Mouse (Mus musculus) erythroblast, embryonic 14.5 days (primary cell): ENCODE measurements around the gene Atg2a. TPM values are rescaled to one million over a fixed set of nuclear protein-coding genes. Genes with fewer than 3 reads are reported as not detected.
A peak's percentile ranks its signal among the peaks of the same experiment; 100 is the strongest.

Source experiments
- H3K27me3 ChIP-seq: 2 replicates; pipeline ENCODE4 v1.6.1; 2012; ENCODE audit warnings: inconsistent platforms; ENCODE audit not compliant: control insufficient read depth
- H3K36me3 ChIP-seq: 2 replicates; pipeline ENCODE4 v1.6.1; 2012; ENCODE audit warnings: mild to moderate bottlenecking, inconsistent platforms; ENCODE audit not compliant: control insufficient read depth
- H3K4me1 ChIP-seq: 2 replicates; pipeline ENCODE4 v1.6.1; 2012; ENCODE audit warnings: inconsistent platforms; ENCODE audit not compliant: control insufficient read depth
- H3K4me3 ChIP-seq: replicated peaks from 2 replicates; pipeline ENCODE3; 2012; ENCODE audit warnings: moderate library complexity, mild to moderate bottlenecking, inconsistent platforms
- H3K9me3 ChIP-seq: 2 replicates; pipeline ENCODE4 v1.6.1; 2012; ENCODE audit warnings: low read length, inconsistent platforms, mixed read lengths; ENCODE audit not compliant: control insufficient read depth
- GATA1 ChIP-seq: IDR thresholded peaks from 2 replicates; pipeline ENCODE4 v1.6.1; 2012; ENCODE audit warnings: low read length, inconsistent platforms, mixed read lengths
- TAL1 ChIP-seq: IDR thresholded peaks from 3 replicates; pipeline ENCODE4 v1.6.1; 2012; ENCODE audit warnings: low read length, inconsistent platforms, mixed read lengths
- polyA plus RNA-seq: library from polyadenylated mRNA; stranded (reverse); fragments of >175 nt; gene quantifications from 2 replicates; pipeline ENCODE4 v1.2.3, GENCODE M21; 2012

The Atg2a gene
- polyA plus RNA-seq, 1 experiment, result 5.6 TPM

DNA sequence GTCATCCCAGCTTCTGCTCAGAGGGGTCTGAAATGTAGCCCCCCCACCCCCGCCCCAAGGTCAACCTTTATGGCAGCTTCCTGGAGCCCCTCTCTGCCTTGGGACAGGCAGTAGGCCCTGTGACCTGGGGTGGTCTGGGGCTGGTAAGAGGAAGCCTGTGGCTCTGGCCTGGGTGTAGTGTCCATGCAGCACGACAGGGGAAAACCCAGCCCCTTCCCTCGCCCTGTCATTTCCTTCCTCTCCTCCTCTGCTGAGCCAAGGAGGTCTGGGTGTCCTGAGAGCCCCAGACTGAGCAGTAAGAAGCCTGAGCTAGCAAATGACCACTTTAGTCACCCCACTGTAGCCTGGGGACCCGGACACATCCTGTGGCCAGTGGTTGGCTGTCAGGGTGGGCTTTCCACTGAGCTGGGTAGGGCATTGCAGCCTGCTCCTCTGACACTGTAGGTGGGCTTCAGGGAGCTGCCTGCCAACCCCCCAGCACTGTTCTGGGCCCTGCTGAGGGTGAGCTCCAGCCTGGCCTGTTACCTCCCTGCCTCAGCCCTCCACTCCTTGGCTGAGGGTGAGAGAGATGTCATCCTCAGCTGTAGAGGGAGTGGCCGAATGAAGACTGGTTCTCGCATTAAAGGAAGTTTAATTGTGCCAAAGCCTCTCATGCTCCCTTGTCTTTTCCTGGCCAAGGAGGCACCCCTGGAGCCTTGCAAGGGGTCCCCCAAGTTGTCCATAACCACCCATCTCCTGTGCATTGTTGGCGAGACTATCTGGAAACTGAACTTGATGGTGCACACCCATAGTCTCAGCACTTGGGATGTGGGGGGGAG is 58.2 kb downstream of the Atg2a start:
- Histone ChIP-seq H3K36me3 (peaks cover 78% of the 10 kb centered on the region), H3K9me3 (no peaks in the 10 kb centered on the region), H3K27me3 (no peaks in the 10 kb centered on the region), H3K4me3 (peak overlapping the region; percentile 34), H3K4me1 (peaks cover 100% of the 10 kb centered on the region)
- TF ChIP-seq TAL1, result no peak
- no peak for TF ChIP-seq GATA1

DNA sequence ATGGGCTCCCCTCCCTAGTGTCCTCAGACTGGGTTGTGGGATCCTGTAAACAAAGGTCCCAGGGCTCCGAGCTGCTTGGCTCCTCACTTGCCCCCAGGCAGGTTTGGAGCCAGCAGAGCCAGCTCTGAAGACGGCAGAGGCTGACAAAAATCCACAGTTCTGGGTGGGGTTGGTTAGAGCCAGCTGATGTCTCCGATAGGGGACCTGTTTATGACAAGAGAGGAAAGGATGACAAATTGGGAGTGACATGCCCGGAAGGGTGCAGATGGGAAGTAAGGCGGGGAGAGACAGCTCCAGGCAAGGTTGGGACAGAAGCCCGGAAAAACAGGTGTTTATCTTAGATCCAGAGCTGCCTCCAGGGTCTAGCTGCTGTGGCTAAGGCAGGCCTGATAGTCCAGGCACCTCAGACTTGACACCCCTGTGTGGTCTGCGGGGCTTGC is 59.0 kb downstream of the Atg2a start:
- H3K9me3 ChIP-seq, result no peaks in the 10 kb centered on the region
- peak; percentile 78 for TF ChIP-seq GATA1
- TF ChIP-seq TAL1, result peak; percentile 91
- H3K36me3 ChIP-seq, result peaks cover 70% of the 10 kb centered on the region
- H3K4me3 ChIP-seq, result peak overlapping the region; percentile 34
- H3K4me1 ChIP-seq, result peaks cover 99% of the 10 kb centered on the region
- no peaks in the 10 kb centered on the region for H3K27me3 ChIP-seq

DNA sequence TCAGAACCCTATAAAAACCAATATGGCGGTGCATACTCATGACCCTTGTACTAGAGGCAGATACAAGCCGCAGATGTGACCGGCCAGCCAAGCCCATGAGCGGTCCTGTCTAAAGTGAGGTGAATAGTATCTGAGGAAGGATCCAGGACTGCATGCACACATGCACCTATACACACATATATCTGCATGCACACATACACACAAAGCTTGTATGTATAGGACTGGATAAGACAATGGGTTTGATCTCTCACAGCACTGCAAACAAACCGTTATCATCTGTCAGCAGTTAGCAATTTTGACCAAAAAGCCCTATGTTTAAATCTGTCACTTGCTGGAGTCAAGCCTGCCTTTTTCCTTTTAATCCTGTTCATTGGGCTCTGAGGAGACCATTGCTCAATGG is 60.6 kb downstream of the Atg2a start:
- H3K9me3 ChIP-seq, result no peaks in the 10 kb centered on the region
- peaks cover 53% of the 10 kb centered on the region for H3K36me3 ChIP-seq
- H3K4me1 ChIP-seq, result peaks cover 97% of the 10 kb centered on the region
- no peaks in the 10 kb centered on the region for H3K27me3 ChIP-seq
- TF ChIP-seq GATA1 (no peak), TAL1 (no peak)
- no peak overlapping the region for H3K4me3 ChIP-seq

DNA sequence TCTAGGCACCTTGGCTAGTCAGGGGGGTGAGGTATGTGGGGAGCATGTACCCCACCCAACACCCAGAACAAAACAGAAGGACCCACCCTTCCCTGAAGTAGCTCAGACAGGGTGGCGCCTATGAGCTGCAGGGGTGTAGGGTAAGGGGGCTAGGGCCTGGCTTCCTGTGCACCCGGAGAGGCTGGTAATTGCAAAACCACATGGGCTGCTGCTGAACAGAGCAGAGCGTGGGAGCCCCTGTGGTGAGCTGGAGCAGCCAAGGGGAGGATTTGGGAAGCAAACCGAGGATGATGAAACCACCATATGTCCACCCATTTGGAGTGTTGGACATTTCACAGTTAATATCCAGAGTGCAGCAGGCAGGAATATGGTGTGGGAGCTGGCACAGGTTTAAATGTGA is 61.1 kb downstream of the Atg2a start:
- Histone ChIP-seq H3K4me1 (peaks cover 97% of the 10 kb centered on the region), H3K27me3 (no peaks in the 10 kb centered on the region), H3K4me3 (no peak overlapping the region), H3K36me3 (peaks cover 49% of the 10 kb centered on the region), H3K9me3 (no peaks in the 10 kb centered on the region)
- TF ChIP-seq GATA1 (no peak), TAL1 (no peak)

DNA sequence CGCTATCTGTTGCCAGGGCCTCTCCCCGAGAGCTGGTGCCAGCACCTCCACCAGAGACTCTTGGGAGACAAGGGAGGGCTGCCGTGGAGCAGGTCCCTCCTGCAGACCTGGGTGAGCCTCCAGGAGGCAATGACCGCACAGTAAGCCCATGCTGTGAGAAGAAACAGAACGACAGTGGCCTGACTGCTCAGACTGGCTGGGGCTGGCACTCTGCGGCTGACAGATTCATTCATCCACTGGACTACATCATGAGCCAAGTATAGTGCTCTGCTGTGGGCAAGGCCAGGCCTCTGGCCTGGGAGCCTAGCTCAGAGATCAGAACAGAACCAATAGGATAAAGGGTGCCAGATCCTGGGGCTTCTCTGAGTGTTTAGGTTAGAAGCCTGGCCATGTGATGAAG is 62.4 kb downstream of the Atg2a start:
- peaks cover 36% of the 10 kb centered on the region for H3K36me3 ChIP-seq
- H3K4me1 ChIP-seq, result peaks cover 94% of the 10 kb centered on the region
- TF ChIP-seq TAL1, result no peak
- TF ChIP-seq GATA1, result no peak
- H3K4me3 ChIP-seq, result no peak overlapping the region
- H3K9me3 ChIP-seq, result no peaks in the 10 kb centered on the region
- no peaks in the 10 kb centered on the region for H3K27me3 ChIP-seq

DNA sequence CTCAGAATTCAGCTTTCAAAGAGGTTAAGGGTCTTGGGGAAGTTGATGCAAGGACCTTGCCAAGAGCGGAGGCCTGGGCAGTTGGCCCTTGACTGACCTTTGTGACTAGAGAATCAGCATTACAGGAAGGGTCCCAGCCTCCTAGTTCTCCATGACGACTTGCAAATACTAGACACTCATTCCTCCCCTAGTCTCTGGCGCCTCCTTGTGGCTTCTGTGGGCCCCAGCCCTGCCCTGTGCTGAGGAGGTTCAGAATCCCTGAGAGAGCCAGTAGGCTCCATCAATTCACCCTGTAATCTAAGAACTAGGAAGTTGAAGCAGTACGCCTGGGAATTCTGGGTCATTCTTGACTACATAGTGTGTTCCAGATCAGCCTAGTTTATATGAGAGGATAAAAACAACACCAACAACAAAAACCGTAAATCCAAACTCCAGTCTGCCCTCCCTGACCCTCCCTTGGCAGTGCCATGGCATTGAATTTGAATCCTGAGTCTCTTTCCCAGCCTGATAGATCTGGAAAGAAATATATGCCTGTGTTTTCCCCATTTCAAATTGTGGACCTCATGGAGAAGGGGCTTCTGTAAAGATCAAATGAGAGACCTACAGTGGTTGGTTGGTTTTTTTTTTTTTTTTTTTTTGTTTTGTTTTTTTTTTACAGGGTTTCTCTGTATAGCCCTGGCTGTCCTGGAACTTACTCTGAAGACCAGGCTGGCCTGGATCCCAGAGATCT is 63.5 kb downstream of the Atg2a start:
- H3K4me1 ChIP-seq, result peaks cover 83% of the 10 kb centered on the region
- peaks cover 27% of the 10 kb centered on the region for H3K36me3 ChIP-seq
- no peaks in the 10 kb centered on the region for H3K27me3 ChIP-seq
- H3K4me3 ChIP-seq, result no peak overlapping the region
- H3K9me3 ChIP-seq, result no peaks in the 10 kb centered on the region
- TF ChIP-seq GATA1 (no peak), TAL1 (no peak)

DNA sequence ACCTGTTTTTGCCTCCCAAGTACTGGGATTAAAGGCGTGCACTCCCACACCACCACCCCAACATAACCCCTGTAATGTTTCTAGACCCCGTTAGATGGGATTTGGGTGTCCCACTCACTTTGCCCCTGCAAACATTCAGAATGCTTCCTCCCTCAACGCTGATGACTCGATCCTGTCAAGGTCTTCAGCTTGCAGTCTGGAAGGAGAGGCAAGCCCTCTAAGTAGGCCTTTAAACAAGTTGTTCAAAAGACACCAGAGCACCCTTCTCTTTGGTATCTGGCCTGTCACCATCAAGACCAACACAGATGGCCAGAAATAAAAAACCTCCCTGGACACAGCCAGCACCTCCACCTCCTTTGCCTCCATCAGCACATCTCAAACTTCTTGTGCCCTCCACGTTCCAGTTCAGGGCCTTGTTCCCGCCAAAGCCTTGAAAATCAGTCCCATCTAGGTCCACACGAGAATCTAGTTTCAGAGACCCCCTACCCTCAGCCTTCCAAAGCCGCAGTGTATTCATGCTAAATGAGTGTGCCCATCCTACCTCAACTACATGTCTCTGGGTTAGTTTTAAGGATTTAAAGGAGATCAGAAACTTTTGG is 64.1 kb downstream of the Atg2a start:
- Histone ChIP-seq H3K27me3 (no peaks in the 10 kb centered on the region), H3K36me3 (peaks cover 27% of the 10 kb centered on the region), H3K4me3 (peak overlapping the region; percentile 80), H3K4me1 (peaks cover 77% of the 10 kb centered on the region), H3K9me3 (no peaks in the 10 kb centered on the region)
- no peak for TF ChIP-seq GATA1
- TF ChIP-seq TAL1, result no peak

DNA sequence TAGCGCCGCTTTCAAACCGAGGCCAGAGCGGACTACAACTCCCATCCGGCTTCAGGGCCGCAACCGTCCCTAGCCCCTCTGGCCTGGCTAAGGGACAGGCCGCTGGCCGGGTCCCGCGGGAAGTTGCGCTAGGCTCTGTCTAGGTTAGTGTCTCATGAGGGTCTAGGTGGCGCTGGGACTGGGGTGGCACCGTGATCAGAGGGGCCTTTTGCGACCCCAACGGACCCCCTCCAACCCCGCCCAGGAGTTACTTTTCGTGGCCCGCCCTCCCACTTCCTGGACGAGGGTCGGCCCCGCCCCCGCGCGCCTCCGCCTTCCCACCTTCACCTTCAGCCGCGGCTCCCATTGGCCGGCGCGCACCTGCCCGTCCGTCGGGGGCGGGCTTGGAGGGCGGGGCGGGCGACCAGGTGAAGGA is 64.7 kb downstream of the Atg2a start, which contains the start of gene Cdc42bpg:
TSS of gene Cdc42bpg (plus strand) at position 320 of the 415 bp plus-strand sequence.
- H3K4me3 ChIP-seq, result peak within 1 kb of the TSS; percentile 80
- peaks cover 71% of the 10 kb centered on the region for H3K4me1 ChIP-seq
- no peaks in the 10 kb centered on the region for H3K27me3 ChIP-seq
- TF ChIP-seq TAL1 (no peak), GATA1 (no peak)
- H3K36me3 ChIP-seq, result peaks cover 28% of the 10 kb centered on the region
- no peaks in the 10 kb centered on the region for H3K9me3 ChIP-seq

DNA sequence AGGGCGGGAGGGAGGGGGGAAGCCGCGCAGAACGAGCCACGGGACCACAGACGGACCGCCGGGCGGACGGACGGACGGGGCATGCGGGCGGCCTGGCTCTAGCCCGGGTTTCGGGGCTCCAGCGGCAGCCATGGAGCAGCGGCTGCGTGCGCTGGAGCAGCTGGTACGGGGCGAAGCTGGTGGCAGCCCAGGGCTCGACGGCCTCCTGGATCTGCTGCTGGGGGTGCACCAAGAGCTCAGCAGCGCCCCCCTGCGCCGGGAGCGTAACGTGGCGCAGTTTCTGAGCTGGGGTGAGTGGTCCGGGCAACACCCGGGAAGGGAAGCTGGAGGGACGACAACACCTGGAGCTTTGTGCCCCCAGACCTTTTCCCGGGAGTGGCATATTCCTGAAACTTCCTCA is 65.1 kb downstream of the Atg2a start:
- Histone ChIP-seq H3K4me1 (peaks cover 67% of the 10 kb centered on the region), H3K36me3 (peaks cover 28% of the 10 kb centered on the region), H3K4me3 (peak overlapping the region; percentile 80), H3K9me3 (no peaks in the 10 kb centered on the region), H3K27me3 (no peaks in the 10 kb centered on the region)
- no peak for TF ChIP-seq TAL1
